Mouse (Mus musculus): ENCODE results near the gene Rex1bd.

DNA sequence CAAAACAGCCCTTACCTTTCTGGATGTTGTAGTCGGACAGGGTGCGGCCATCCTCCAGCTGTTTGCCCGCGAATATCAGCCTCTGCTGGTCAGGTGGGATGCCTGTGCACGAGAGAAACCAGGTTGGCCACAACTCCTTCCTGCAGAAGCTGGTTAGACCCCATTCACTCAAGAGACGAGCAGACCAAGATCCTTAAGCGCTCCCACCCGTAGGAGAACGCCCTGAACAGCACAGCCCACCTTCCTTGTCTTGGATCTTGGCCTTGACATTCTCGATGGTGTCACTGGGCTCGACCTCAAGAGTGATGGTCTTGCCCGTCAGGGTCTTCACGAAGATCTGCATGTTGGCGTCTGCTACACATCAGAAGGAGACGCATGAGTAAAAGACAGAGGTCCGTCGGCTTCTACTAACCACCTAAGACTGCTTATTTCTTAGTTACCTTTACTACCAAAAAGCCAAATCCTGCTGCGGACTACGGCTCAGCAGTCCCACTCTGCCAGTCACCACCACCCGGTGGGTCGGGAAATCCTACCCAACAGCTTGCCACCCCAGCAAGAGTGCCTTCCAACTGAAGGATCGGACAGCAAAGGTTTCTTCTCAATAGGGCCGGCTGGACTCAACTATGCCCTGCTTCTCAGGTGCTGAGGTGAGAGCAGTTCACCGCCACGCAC is 2.9 kb upstream of the Rex1bd start:
- TF ChIP-seq POLR2A (IDR thresholded peaks at IDR 0.05; ENCODE audit: extremely low read depth, insufficient read depth, low read length) (no peak), CTCF (IDR thresholded peaks at IDR 0.05; ENCODE audit: extremely low read depth, insufficient read depth, low read length) (no peak)
